Mouse (Mus musculus): ENCODE results near the gene Ccdc110. TPM values are rescaled to one million over a fixed set of nuclear protein-coding genes. Genes with fewer than 3 reads are reported as not detected.

The Ccdc110 gene
- total RNA-seq (2021) (not detected), polyA plus RNA-seq (2012; rRNA removed) (not detected in 2 replicates)
- long read RNA-seq: 0 reads

GRCm38 (mm10) chr8:45934582-45935014 is at the start of gene Ccdc110:
TSS of gene Ccdc110 (plus strand) at chr8:45934619.
- peak; percentile 92 for DNase-seq

- DNase-seq: peak; percentile 32
Observed at GRCm38 (mm10) chr8:45885202-45885685, 49.2 kb upstream of the Ccdc110 start, which contains the start of gene Pdlim3. TSS of gene Pdlim3 (plus strand) at chr8:45885461.

GRCm38 (mm10) chr8:45885775-45886174 is 48.6 kb upstream of the Ccdc110 start:
- no peak for DNase-seq

DNA sequence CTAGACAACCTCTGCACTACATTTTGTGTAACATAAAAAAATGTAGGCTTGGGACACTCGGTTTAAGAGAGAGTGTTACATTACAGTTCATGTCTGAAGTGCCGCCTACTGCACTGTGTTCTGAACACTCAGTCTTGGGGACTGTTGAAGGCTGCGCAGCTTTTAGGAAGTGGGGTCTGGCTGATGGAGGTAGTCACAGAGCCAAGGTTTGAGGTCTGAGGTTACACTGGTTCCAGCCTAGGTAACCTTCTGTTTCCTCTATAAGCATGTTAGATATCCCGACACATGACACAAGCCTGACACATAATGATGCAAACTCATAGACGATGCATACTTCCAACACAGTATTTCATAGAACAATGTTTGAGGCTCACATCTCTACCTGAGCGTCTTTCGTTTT is 44.7 kb upstream of the Ccdc110 start:
- no peak for DNase-seq

- no peak for DNase-seq
Observed at GRCm38 (mm10) chr8:45896590-45896989, 37.8 kb upstream of the Ccdc110 start.

DNA sequence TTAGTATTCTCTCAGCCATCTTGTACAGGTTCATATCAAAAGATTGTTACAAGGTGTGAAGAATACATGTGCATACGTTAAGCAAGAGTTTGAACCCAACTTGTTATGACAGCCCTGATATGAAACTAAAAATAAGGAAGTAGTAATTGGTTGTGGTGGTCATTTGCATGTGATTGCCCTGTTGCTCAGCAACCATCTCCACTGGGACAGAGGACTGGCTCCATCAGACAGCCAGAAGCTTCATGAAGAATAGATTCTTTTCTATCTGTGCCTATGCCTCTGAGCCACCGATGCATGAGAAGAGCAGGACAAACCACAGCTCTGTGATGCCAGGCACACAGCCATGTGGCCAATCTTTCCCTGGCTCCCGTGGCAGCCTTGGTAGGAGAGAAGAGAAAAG is 34.6 kb upstream of the Ccdc110 start:
- no peak for DNase-seq

- no peak for DNase-seq
Observed at GRCm38 (mm10) chr8:45901626-45902025, 32.8 kb upstream of the Ccdc110 start.

- DNase-seq: peak; percentile 45
Observed at GRCm38 (mm10) chr8:45903659-45904058, 30.8 kb upstream of the Ccdc110 start.

- DNase-seq: no peak
Observed at GRCm38 (mm10) chr8:45905591-45906250, 28.7 kb upstream of the Ccdc110 start.

- no peak for DNase-seq
Observed at GRCm38 (mm10) chr8:45906251-45906619, 28.2 kb upstream of the Ccdc110 start.

GRCm38 (mm10) chr8:45913707-45914106 is 20.7 kb upstream of the Ccdc110 start:
- no peak for DNase-seq

GRCm38 (mm10) chr8:45916496-45916895 is 17.9 kb upstream of the Ccdc110 start:
- no peak for DNase-seq

GRCm38 (mm10) chr8:45917040-45917679 is 17.3 kb upstream of the Ccdc110 start:
- DNase-seq: no peak

- DNase-seq: no peak
Observed at GRCm38 (mm10) chr8:45918891-45919290, 15.5 kb upstream of the Ccdc110 start.

DNA sequence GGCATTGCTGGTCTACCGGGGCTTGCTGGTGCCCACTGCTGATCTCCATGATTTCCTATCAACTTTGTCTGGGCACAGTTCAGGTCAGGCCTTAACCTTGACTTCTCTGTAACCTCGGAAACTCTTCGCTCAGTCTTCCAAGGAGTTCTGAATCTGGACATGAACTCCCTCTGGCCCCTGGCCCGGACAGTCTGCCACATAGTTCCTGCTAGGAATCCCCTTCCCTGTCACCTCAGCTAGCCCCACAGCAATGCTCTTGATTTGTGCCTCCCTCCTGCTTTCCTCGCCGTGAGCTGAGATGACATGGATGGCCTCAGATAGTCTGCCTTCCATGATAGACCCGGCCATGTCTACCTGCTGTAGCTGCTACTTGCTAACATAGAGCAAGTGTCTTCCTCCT is 14.0 kb upstream of the Ccdc110 start:
- no peak for DNase-seq

DNA sequence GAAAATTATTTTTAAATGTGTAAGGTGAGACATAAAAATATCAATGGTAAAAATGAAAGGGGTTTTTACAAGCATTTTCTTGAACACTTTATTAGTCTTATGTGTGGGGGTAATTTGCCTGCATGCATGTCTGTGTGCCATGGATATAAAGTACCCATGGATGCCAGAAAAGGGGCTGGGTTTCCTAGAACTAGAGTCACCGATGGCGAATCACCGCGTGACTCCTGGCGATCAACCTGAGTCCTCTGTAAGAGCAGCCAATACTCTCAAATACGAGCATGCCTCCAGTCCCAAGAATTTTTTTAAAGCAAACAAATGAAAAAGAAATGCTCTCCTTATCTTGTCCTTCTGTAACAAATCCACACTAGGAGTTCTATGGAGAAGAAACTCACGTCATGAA is 12.3 kb upstream of the Ccdc110 start:
- DNase-seq: no peak

DNA sequence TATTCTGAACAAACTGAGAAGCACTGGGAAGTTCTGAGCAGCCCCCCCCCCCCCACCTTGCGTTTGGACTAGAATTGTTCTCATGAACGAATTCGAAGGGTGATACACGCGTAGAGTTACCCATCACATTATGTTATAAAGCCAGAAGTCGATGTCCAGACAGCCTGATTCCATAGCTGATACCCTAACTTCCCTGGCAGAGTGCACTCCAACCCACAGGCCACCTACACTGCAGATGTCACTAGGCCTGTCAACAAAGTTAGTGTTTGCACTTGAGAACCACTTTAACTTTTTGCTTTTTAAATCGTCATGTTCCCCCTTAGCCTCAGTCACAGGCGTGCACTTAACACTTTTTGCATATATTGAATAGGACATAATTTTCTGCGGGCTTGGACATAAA is 2.6 kb downstream of the Ccdc110 start:
- DNase-seq: no peak

DNA sequence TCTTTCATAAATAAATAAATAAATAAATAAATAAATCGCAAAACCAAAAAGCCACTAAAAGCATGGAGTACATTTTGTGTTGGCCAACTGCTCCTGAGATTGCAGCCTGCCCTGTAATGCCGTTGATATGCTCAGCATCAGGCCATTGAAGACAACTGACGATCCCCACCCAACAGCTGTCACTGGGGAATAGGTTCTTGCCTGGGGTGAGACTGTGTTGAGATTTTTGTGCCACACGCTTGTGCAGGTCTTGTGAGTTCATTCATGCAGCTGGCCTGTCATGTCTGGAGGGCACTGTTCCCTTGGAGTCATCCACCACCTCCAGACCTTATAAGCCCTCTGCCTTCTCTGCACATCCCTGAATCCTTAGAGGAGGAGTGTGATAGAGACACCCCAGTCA is 11.9 kb downstream of the Ccdc110 start:
- no peak for DNase-seq

- DNase-seq: no peak
Observed at GRCm38 (mm10) chr8:45950622-45951021, 16.2 kb downstream of the Ccdc110 start.

- DNase-seq: no peak
Observed at GRCm38 (mm10) chr8:45970894-45971293, 36.5 kb downstream of the Ccdc110 start.

GRCm38 (mm10) chr8:45973988-45974505 is 39.6 kb downstream of the Ccdc110 start:
- no peak for DNase-seq

- DNase-seq: peak; percentile 96
Observed at GRCm38 (mm10) chr8:45975126-45975836, 40.9 kb downstream of the Ccdc110 start, which contains the start of the genes 1700029J07Rik and Ufsp2. TSS of gene 1700029J07Rik (minus strand) at chr8:45975252. TSS of gene Ufsp2 (plus strand) at chr8:45975528.

All from adrenal gland, adult 2 months (tissue).